Mouse (Mus musculus) CH12F3 (cell line): Measurements from ENCODE around the gene Tbck.

Experiments
- in situ Hi-C: fragments of 300-500 bp; cut with MboI; formaldehyde crosslinking; loops from 2 replicates; pipeline ENCODE4 v1.14.3; 2020; ENCODE audit warnings: low sequenced_read_pairs

The Tbck gene

GRCm38 (mm10) chr3:132815497-132816326 lies 131.8 kb downstream of the Tbck start:
- in situ Hi-C loops: no loop called here

- in situ Hi-C loops: no loop called here
Observed at GRCm38 (mm10) chr3:132819408-132819807, 135.5 kb downstream of the Tbck start.

GRCm38 (mm10) chr3:132831179-132831873 lies 147.4 kb downstream of the Tbck start:
- in situ Hi-C loops: no loop called here

- in situ Hi-C loops: no loop called here
Observed at GRCm38 (mm10) chr3:132835118-132835794, 151.3 kb downstream of the Tbck start.

- in situ Hi-C loops: no loop called here
Observed at GRCm38 (mm10) chr3:132837134-132837533, 153.2 kb downstream of the Tbck start.

GRCm38 (mm10) chr3:132838656-132839417 lies 154.9 kb downstream of the Tbck start:
- in situ Hi-C loops: no loop called here

GRCm38 (mm10) chr3:132839516-132839915 lies 155.6 kb downstream of the Tbck start:
- in situ Hi-C loops: no loop called here

GRCm38 (mm10) chr3:132842676-132843075 lies 158.7 kb downstream of the Tbck start:
- in situ Hi-C loops: no loop called here

- in situ Hi-C loops: no loop called here
Observed at GRCm38 (mm10) chr3:132849669-132850068, 165.7 kb downstream of the Tbck start.

- in situ Hi-C loops: no loop called here
Observed at GRCm38 (mm10) chr3:132850431-132850830, 166.5 kb downstream of the Tbck start.

- in situ Hi-C loops: no loop called here
Observed at GRCm38 (mm10) chr3:132851417-132851816, 167.5 kb downstream of the Tbck start.

- in situ Hi-C loops: no loop called here
Observed at GRCm38 (mm10) chr3:132851841-132852728, 168.1 kb downstream of the Tbck start.

GRCm38 (mm10) chr3:132854271-132854670 lies 170.3 kb downstream of the Tbck start:
- in situ Hi-C loops: no loop called here

GRCm38 (mm10) chr3:132855458-132856212 lies 171.7 kb downstream of the Tbck start:
- in situ Hi-C loops: no loop called here

GRCm38 (mm10) chr3:132856651-132857050 lies 172.7 kb downstream of the Tbck start:
- in situ Hi-C loops: no loop called here

GRCm38 (mm10) chr3:132858849-132859248 lies 174.9 kb downstream of the Tbck start:
- in situ Hi-C loops: no loop called here

- in situ Hi-C loops: no loop called here
Observed at GRCm38 (mm10) chr3:132859573-132859972, 175.6 kb downstream of the Tbck start.

- in situ Hi-C loops: no loop called here
Observed at GRCm38 (mm10) chr3:132860796-132861195, 176.9 kb downstream of the Tbck start.

GRCm38 (mm10) chr3:132863843-132864242 lies 179.9 kb downstream of the Tbck start:
- in situ Hi-C loops: no loop called here
